Comparison of ENCODE assay signal across 17 mouse cellular contexts in the genomic region with DNA sequence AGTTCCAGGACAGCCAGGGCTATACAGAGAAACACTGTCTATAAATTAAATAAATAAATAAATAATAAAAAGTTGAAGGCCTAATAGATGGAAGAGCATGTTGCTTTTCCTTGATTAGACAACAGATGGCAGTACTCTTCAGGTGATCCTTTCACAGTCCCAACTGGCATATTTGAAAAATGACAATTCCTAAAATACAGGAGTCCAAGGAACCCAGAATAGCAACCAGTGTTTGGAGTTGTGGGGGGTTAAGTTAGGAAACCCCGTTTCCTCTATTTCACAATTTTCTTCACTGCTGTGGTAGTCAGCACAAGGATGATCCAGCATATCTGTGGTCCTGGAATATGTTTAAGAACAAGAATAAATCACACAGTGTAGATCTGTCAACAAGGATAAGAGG. TPM values are rescaled to one million over a fixed set of nuclear protein-coding genes. Genes with fewer than 3 reads are reported as not detected.
DNase-seq lines count a peak whose midpoint lies in the region; ATAC-seq and TF ChIP-seq lines count a peak whose summit lies in the region.
"Had no signal": no experiment of that assay in that cellular context is flagged by ENCODE, and none has a peak within 500 bp of the region (broad histone marks: within the 10 kb centered on the region; RNA-seq: fewer than 3 reads in every experiment).

No protein-coding gene starts in this region.

- no peak overlapping the region for H3K9ac ChIP-seq in hindbrain, postnatal 0 days (replicated peaks; ENCODE audit: low read length)
- H3K9ac ChIP-seq in lung, embryonic 14.5 days, result no peak overlapping the region
- no peak overlapping the region for H3K9ac ChIP-seq in forebrain, embryonic 16.5 days (replicated peaks; ENCODE audit: low read depth, low read length)
- H3K9ac ChIP-seq: heart, embryonic 13.5 days; limb, embryonic 12.5 days; neural tube, embryonic 15.5 days had no signal

- H3K27me3 ChIP-seq in hindbrain, postnatal 0 days (ENCODE audit: insufficient read depth, low read length), result no peaks in the 10 kb centered on the region
- no peaks in the 10 kb centered on the region for H3K27me3 ChIP-seq in hindbrain, embryonic 10.5 days (ENCODE audit: insufficient read depth, poor library complexity, severe bottlenecking)
- H3K27me3 ChIP-seq in lung, embryonic 14.5 days (ENCODE audit: insufficient read depth, low read length), result no peaks in the 10 kb centered on the region
- H3K27me3 ChIP-seq in E14TG2a.4 (ENCODE audit: insufficient read depth, low read length), result no peaks in the 10 kb centered on the region
- no peaks in the 10 kb centered on the region for H3K27me3 ChIP-seq in forebrain, embryonic 16.5 days (replicated peaks; ENCODE audit: control insufficient read depth, insufficient read depth, low read length)
- H3K27me3 ChIP-seq: heart, embryonic 13.5 days; limb, embryonic 12.5 days; megakaryocyte, embryonic 14.5 days; neural tube, embryonic 15.5 days had no signal

- H3K36me3 ChIP-seq in hindbrain, postnatal 0 days (ENCODE audit: insufficient read depth, low read length), result peaks cover 37% of the 10 kb centered on the region
- H3K36me3 ChIP-seq in hindbrain, embryonic 10.5 days, result peaks cover 94% of the 10 kb centered on the region
- peaks cover 61% of the 10 kb centered on the region for H3K36me3 ChIP-seq in lung, embryonic 14.5 days (ENCODE audit: insufficient read depth)
- peaks cover 84% of the 10 kb centered on the region for H3K36me3 ChIP-seq in E14TG2a.4 (ENCODE audit: insufficient read depth, low read length)
- peaks cover 20% of the 10 kb centered on the region for H3K36me3 ChIP-seq in forebrain, embryonic 16.5 days (ENCODE audit: control insufficient read depth, insufficient read depth)

- 83% methylated on average over 1 of the region's 1 CpGs for WGBS in hindbrain, postnatal 0 days
- 91% methylated on average over 1 of the region's 1 CpGs for WGBS in hindbrain, embryonic 10.5 days
- 88% methylated on average over 1 of the region's 1 CpGs for WGBS in lung, embryonic 14.5 days
- WGBS in forebrain, embryonic 16.5 days, result 91% methylated on average over 1 of the region's 1 CpGs

- H3K4me1 ChIP-seq in hindbrain, postnatal 0 days (ENCODE audit: insufficient read depth, low read length), result no peaks in the 10 kb centered on the region
- no peaks in the 10 kb centered on the region for H3K4me1 ChIP-seq in hindbrain, embryonic 10.5 days (replicated peaks)
- H3K4me1 ChIP-seq in lung, embryonic 14.5 days (ENCODE audit: insufficient read depth), result no peaks in the 10 kb centered on the region
- H3K4me1 ChIP-seq in E14TG2a.4 (replicated peaks; ENCODE audit: low read depth, low read length), result peaks cover 16% of the 10 kb centered on the region
- H3K4me1 ChIP-seq in forebrain, embryonic 16.5 days (replicated peaks; ENCODE audit: control insufficient read depth, insufficient read depth, low read length), result no peaks in the 10 kb centered on the region
- H3K4me1 ChIP-seq: limb, embryonic 12.5 days; neural tube, embryonic 15.5 days had no signal

- H3K27ac ChIP-seq in hindbrain, postnatal 0 days, result no peak overlapping the region
- no peak overlapping the region for H3K27ac ChIP-seq in hindbrain, embryonic 10.5 days
- no peak overlapping the region for H3K27ac ChIP-seq in lung, embryonic 14.5 days (ENCODE audit: low read depth)
- no peak overlapping the region; the same call in 1 of the 2 replicates for H3K27ac ChIP-seq in forebrain, embryonic 16.5 days (ENCODE audit: low read length)
- H3K27ac ChIP-seq: heart, embryonic 13.5 days; limb, embryonic 12.5 days; neural tube, embryonic 15.5 days had no signal

- no peak overlapping the region for H3K4me3 ChIP-seq in hindbrain, postnatal 0 days (ENCODE audit: low read length)
- no peak overlapping the region for H3K4me3 ChIP-seq in hindbrain, embryonic 10.5 days
- H3K4me3 ChIP-seq in lung, embryonic 14.5 days (ENCODE audit: low read depth, low read length), result no peak overlapping the region
- H3K4me3 ChIP-seq in E14TG2a.4 (replicated peaks; ENCODE audit: low read length), result no peak overlapping the region
- no peak overlapping the region for H3K4me3 ChIP-seq in forebrain, embryonic 16.5 days (replicated peaks; ENCODE audit: low read length)
- H3K4me3 ChIP-seq: heart, embryonic 13.5 days; limb, embryonic 12.5 days; megakaryocyte, embryonic 14.5 days; neural tube, embryonic 15.5 days had no signal

- DNase-seq in hindbrain, postnatal 0 days (ENCODE audit: low spot score), result peak; percentile 25
- no peak for DNase-seq in hindbrain, embryonic 10.5 days (ENCODE audit: low spot score)
- peak; percentile 22 for DNase-seq in lung, embryonic 14.5 days
- DNase-seq in lung, postnatal 14 days, result no peak
- peak; percentile 6 for DNase-seq in fibroblast of lung, adult 2 months (ENCODE audit: low read depth)
- no peak for DNase-seq in layer of hippocampus, postnatal 36 days
- DNase-seq: adrenal gland, postnatal 10 days; cerebellum, adult 9-11 months; gastrocnemius, postnatal 25 days; kidney, postnatal 25 days; thymus, postnatal 36 days had no signal

- no peaks in the 10 kb centered on the region for H3K9me3 ChIP-seq in hindbrain, postnatal 0 days (ENCODE audit: low read length)
- H3K9me3 ChIP-seq in hindbrain, embryonic 10.5 days, result no peaks in the 10 kb centered on the region
- H3K9me3 ChIP-seq in lung, embryonic 14.5 days (ENCODE audit: low read depth, low read length), result no peaks in the 10 kb centered on the region
- no peaks in the 10 kb centered on the region for H3K9me3 ChIP-seq in E14TG2a.4 (ENCODE audit: low read length)
- no peaks in the 10 kb centered on the region for H3K9me3 ChIP-seq in forebrain, embryonic 16.5 days (ENCODE audit: control insufficient read depth, low read length)
- H3K9me3 ChIP-seq: heart, embryonic 13.5 days; limb, embryonic 12.5 days; megakaryocyte, embryonic 14.5 days; neural tube, embryonic 15.5 days had no signal

- peak; percentile 32 for TF ChIP-seq CTCF in hindbrain, postnatal 0 days (IDR thresholded peaks at IDR 0.05; ENCODE audit: low read depth)
- no peak for TF ChIP-seq CTCF in lung, embryonic 14.5 days (IDR thresholded peaks at IDR 0.05; ENCODE audit: low read depth)
- TF ChIP-seq CTCF in E14TG2a.4 (conservative IDR thresholded peaks at IDR 0.05; ENCODE audit: low read length), result peak; percentile 16; the same call in 1 of the 2 replicates

- H3K4me2 ChIP-seq in hindbrain, postnatal 0 days (ENCODE audit: low read depth, low read length), result no peak overlapping the region
- no peak overlapping the region for H3K4me2 ChIP-seq in lung, embryonic 14.5 days
- H3K4me2 ChIP-seq in forebrain, embryonic 16.5 days (ENCODE audit: low read length), result no peak overlapping the region
- H3K4me2 ChIP-seq: heart, embryonic 13.5 days; limb, embryonic 12.5 days; neural tube, embryonic 15.5 days had no signal

- no peak for ATAC-seq in hindbrain, postnatal 0 days
- ATAC-seq in lung, embryonic 14.5 days (ENCODE audit: insufficient read depth), result no peak
- no peak for ATAC-seq in forebrain, embryonic 16.5 days

RNA-seq across cellular contexts. Expression of a gene that starts 22.9 kb away (rescaled TPM):
- total RNA-seq in hindbrain, postnatal 0 days (2014; rRNA removed), result 43.5 and 54.8 TPM in 2 replicates
- polyA plus RNA-seq in hindbrain, postnatal 0 days (2015; fragmentation: Nextera tagmentation; extraction: Ambion mirVana), result 32.8 and 35.0 TPM in 2 replicates
- polyA plus RNA-seq in hindbrain, embryonic 10.5 days (2016; fragmentation: Nextera tagmentation; extraction: Ambion mirVana), result 30.6 and 37.1 TPM in 2 replicates
- polyA plus RNA-seq in lung, embryonic 14.5 days (2014; fragmentation: Nextera tagmentation; extraction: Ambion mirVana), result 33.3 and 34.3 TPM in 2 replicates
- 56.7 and 58.5 TPM in 2 replicates for polyA plus RNA-seq in forebrain, embryonic 16.5 days (2015; fragmentation: Nextera tagmentation; extraction: Ambion mirVana)
- total RNA-seq in layer of hippocampus, postnatal 36 days (2021), result 10 to 100 TPM; 56.6 to 60.1 TPM

Comparison
In these comparisons a context has a peak if more than half of its experiments do, and no peak if none do; other contexts are left out.
1. DNase-seq: peak in hindbrain, postnatal 0 days (single experiment), lung, embryonic 14.5 days (single experiment) and fibroblast of lung, adult 2 months (single experiment); none in hindbrain, embryonic 10.5 days (single experiment), lung, postnatal 14 days (single experiment) and layer of hippocampus, postnatal 36 days (0 of 2).